Comparison of ENCODE assay signal across 12 mouse cellular contexts in genomic region chr8:46490821-46491220, GRCm38 (mm10). TPM values are rescaled to one million over a fixed set of nuclear protein-coding genes. Genes with fewer than 3 reads are reported as not detected.
DNase-seq lines count a peak whose midpoint lies in the region; ATAC-seq and TF ChIP-seq lines count a peak whose summit lies in the region.
"Had no signal": no experiment of that assay in that cellular context is flagged by ENCODE, and none has a peak within 500 bp of the region (broad histone marks: within the 10 kb centered on the region; RNA-seq: fewer than 3 reads in every experiment).

No protein-coding gene starts in this region.

- 47% methylated on average over 6 of the region's 6 CpGs for WGBS in heart, embryonic 15.5 days
- WGBS in hindbrain, postnatal 0 days = 65% methylated on average over 6 of the region's 6 CpGs
- 89% methylated on average over 6 of the region's 6 CpGs for WGBS in forebrain, embryonic 15.5 days

- TF ChIP-seq CTCF in hindbrain, postnatal 0 days (IDR thresholded peaks at IDR 0.05; ENCODE audit: low read depth) = no peak

- ATAC-seq in frontal cortex, adult (ENCODE audit: low TSS enrichment) = 0 out of 2 replicates have a peak, but pooled peaks have one; percentile 9
- peak; percentile 90 for ATAC-seq in heart, embryonic 15.5 days (replicated peaks; ENCODE audit: insufficient number of reproducible peaks, insufficient read depth, low FRiP score, low read depth)
- ATAC-seq in hindbrain, postnatal 0 days = no peak
- no peak for ATAC-seq in forebrain, embryonic 15.5 days (replicated peaks)

- H3K36me3 ChIP-seq in heart, embryonic 15.5 days = peaks cover 5% of the 10 kb centered on the region; the same call in 1 of the 2 replicates
- no peaks in the 10 kb centered on the region for H3K36me3 ChIP-seq in hindbrain, postnatal 0 days (ENCODE audit: insufficient read depth, low read length)
- no peaks in the 10 kb centered on the region for H3K36me3 ChIP-seq in forebrain, embryonic 15.5 days
- H3K36me3 ChIP-seq: forebrain, embryonic 10.5 days had no signal

- peak overlapping the region; percentile 33 for H3K4me3 ChIP-seq in heart, embryonic 15.5 days
- H3K4me3 ChIP-seq in hindbrain, postnatal 0 days (ENCODE audit: low read length) = no peak overlapping the region
- no peak overlapping the region for H3K4me3 ChIP-seq in forebrain, embryonic 15.5 days
- H3K4me3 ChIP-seq: forebrain, embryonic 10.5 days had no signal

- H3K9ac ChIP-seq in heart, embryonic 15.5 days = no peak overlapping the region
- no peak overlapping the region for H3K9ac ChIP-seq in hindbrain, postnatal 0 days (replicated peaks; ENCODE audit: low read length)
- H3K9ac ChIP-seq in forebrain, embryonic 15.5 days (replicated peaks) = no peak overlapping the region

- no peaks in the 10 kb centered on the region for H3K9me3 ChIP-seq in heart, embryonic 15.5 days (replicated peaks)
- H3K9me3 ChIP-seq in hindbrain, postnatal 0 days (ENCODE audit: low read length) = no peaks in the 10 kb centered on the region
- no peaks in the 10 kb centered on the region for H3K9me3 ChIP-seq in forebrain, embryonic 15.5 days
- H3K9me3 ChIP-seq: forebrain, embryonic 10.5 days had no signal

- H3K27ac ChIP-seq in heart, embryonic 15.5 days = peak overlapping the region; percentile 32
- no peak overlapping the region for H3K27ac ChIP-seq in hindbrain, postnatal 0 days
- H3K27ac ChIP-seq in forebrain, embryonic 15.5 days (replicated peaks) = no peak overlapping the region
- H3K27ac ChIP-seq: forebrain, embryonic 10.5 days had no signal

- no peak for DNase-seq in frontal cortex, postnatal 25 days (ENCODE audit: low spot score in 2 of 2)
- peak; percentile 82 for DNase-seq in adrenal gland, postnatal 10 days
- peak; percentile 52 for DNase-seq in liver
- no peak for DNase-seq in hindbrain, postnatal 0 days (ENCODE audit: low spot score)
- DNase-seq in left cerebral cortex, adult 18-20 months (ENCODE audit: low spot score in 2 of 2) = no peak
- DNase-seq: cerebellum, adult 8-10 months; lung, adult 18-20 months; midbrain, embryonic 14.5 days had no signal

- H3K4me1 ChIP-seq in heart, embryonic 15.5 days (replicated peaks) = peaks cover 18% of the 10 kb centered on the region
- H3K4me1 ChIP-seq in hindbrain, postnatal 0 days (ENCODE audit: insufficient read depth, low read length) = peaks cover 7% of the 10 kb centered on the region
- H3K4me1 ChIP-seq in forebrain, embryonic 15.5 days = peaks cover 7% of the 10 kb centered on the region

- peak overlapping the region; percentile 38 for H3K4me2 ChIP-seq in heart, embryonic 15.5 days
- no peak overlapping the region for H3K4me2 ChIP-seq in hindbrain, postnatal 0 days (ENCODE audit: low read depth, low read length)
- no peak overlapping the region for H3K4me2 ChIP-seq in forebrain, embryonic 15.5 days (replicated peaks)

- H3K27me3 ChIP-seq in heart, embryonic 15.5 days = no peaks in the 10 kb centered on the region
- no peaks in the 10 kb centered on the region for H3K27me3 ChIP-seq in hindbrain, postnatal 0 days (ENCODE audit: insufficient read depth, low read length)
- no peaks in the 10 kb centered on the region for H3K27me3 ChIP-seq in forebrain, embryonic 15.5 days

RNA-seq across cellular contexts. Expression of gene Acsl1, which starts 20.0 kb away (rescaled TPM):
- total RNA-seq in adrenal gland, postnatal 10 days (2021) = 100 to 1,000 TPM; 915 to 931 TPM
- 53.7 and 59.9 TPM in 2 replicates for polyA plus RNA-seq in heart, embryonic 15.5 days (2015; fragmentation: Nextera tagmentation; extraction: Ambion mirVana)
- total RNA-seq in hindbrain, postnatal 0 days (2014; rRNA removed) = 29.0 and 40.3 TPM in 2 replicates
- 25.6 and 26.7 TPM in 2 replicates for polyA plus RNA-seq in hindbrain, postnatal 0 days (2015; fragmentation: Nextera tagmentation; extraction: Ambion mirVana)
- 10 to 100 TPM; 45.3 to 49.5 TPM for total RNA-seq in left cerebral cortex, adult 18-20 months (2021)
- polyA plus RNA-seq in forebrain, embryonic 15.5 days (2015; fragmentation: Nextera tagmentation; extraction: Ambion mirVana) = 8.6 and 9.4 TPM in 2 replicates

Comparison
In these comparisons a context has a peak if more than half of its experiments do, and no peak if none do; other contexts are left out.
1. ATAC-seq: peak in frontal cortex, adult (single experiment) and heart, embryonic 15.5 days (single experiment); none in hindbrain, postnatal 0 days (single experiment) and forebrain, embryonic 15.5 days (single experiment).
2. DNase-seq: peak in adrenal gland, postnatal 10 days (single experiment) and liver (single experiment); none in frontal cortex, postnatal 25 days (0 of 2), hindbrain, postnatal 0 days (single experiment) and left cerebral cortex, adult 18-20 months (0 of 2).
3. RNA of gene Acsl1, which starts 20.0 kb away (total RNA-seq): 915 to 931 TPM in adrenal gland, postnatal 10 days; 45.3 to 49.5 TPM in left cerebral cortex, adult 18-20 months and 29.0 to 40.3 TPM in hindbrain, postnatal 0 days; every median in the first group is over 10 times any median in the second.